ENCODE assay signal across 10 mouse cellular contexts in the genomic region with DNA sequence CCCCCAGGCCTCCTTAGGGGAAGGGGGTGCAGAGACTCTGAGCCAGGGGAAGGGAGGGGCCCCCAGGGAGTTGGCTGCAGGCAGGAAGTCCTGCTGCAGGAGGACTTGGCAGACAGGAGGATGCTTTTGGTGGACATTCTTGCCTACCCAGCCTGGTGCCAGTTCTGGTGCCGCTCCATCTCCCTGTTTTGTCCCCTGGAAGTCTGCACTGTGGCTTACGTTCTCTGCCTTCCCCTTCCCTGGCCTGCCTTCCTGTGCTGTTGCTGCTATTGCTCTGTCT. TPM values are rescaled to one million over a fixed set of nuclear protein-coding genes. Genes with fewer than 3 reads are reported as not detected.
A peak's percentile ranks its signal among the peaks of the same experiment; 100 is the strongest.
DNase-seq lines count a peak whose midpoint lies in the region; ATAC-seq lines count a peak whose summit lies in the region.
"Had no signal": no experiment of that assay in that cellular context is flagged by ENCODE, and none has a peak within 500 bp of the region (broad histone marks: within the 10 kb centered on the region; RNA-seq: fewer than 3 reads in every experiment).

No protein-coding gene starts in this region.

- peaks cover 45% of the 10 kb centered on the region for H3K4me1 ChIP-seq in hindbrain, embryonic 10.5 days (replicated peaks)
- no peaks in the 10 kb centered on the region; the same call in 1 of the 2 replicates for H3K4me1 ChIP-seq in hindbrain, embryonic 11.5 days (replicated peaks; ENCODE audit: control insufficient read depth, insufficient read depth, low read length)
- H3K4me1 ChIP-seq in neural tube, embryonic 12.5 days, result peaks cover 9% of the 10 kb centered on the region; the same call in 1 of the 2 replicates
- H3K4me1 ChIP-seq in liver, embryonic 11.5 days (replicated peaks; ENCODE audit: control insufficient read depth, insufficient read depth, low read length), result peaks cover 15% of the 10 kb centered on the region

- H3K4me3 ChIP-seq in hindbrain, embryonic 10.5 days, result 0 out of 2 replicates have a peak overlapping the region, but pooled peaks have one; percentile 11
- H3K4me3 ChIP-seq in hindbrain, embryonic 11.5 days (ENCODE audit: low read depth, low read length), result no peak overlapping the region
- H3K4me3 ChIP-seq in neural tube, embryonic 12.5 days, result no peak overlapping the region
- no peak overlapping the region for H3K4me3 ChIP-seq in liver, embryonic 11.5 days (ENCODE audit: low read depth, low read length)
- H3K4me3 ChIP-seq: midbrain, embryonic 13.5 days had no signal

- DNase-seq in hindbrain, embryonic 10.5 days (ENCODE audit: low spot score), result no peak
- no peak for DNase-seq in hindbrain, embryonic 11.5 days (ENCODE audit: low spot score)
- no peak for DNase-seq in neural tube, embryonic 10.5 days (ENCODE audit: extremely low spot score, low spot score)
- DNase-seq in heart, postnatal 36 days, result peak; percentile 36 to 54
- no peak for DNase-seq in liver, embryonic 11.5 days (ENCODE audit: low spot score)
- DNase-seq in T-cell, adult 2 months (ENCODE audit: low spot score), result no peak
- no peak for DNase-seq in spleen, postnatal 4 days (ENCODE audit: low spot score in 2 of 2)
- DNase-seq: forebrain, postnatal 0 days had no signal

- peaks cover 9% of the 10 kb centered on the region; the same call in 1 of the 2 replicates for H3K9me3 ChIP-seq in hindbrain, embryonic 10.5 days
- no peaks in the 10 kb centered on the region for H3K9me3 ChIP-seq in hindbrain, embryonic 11.5 days (ENCODE audit: control insufficient read depth, low read length)
- peaks cover 4% of the 10 kb centered on the region; the same call in 1 of the 2 replicates for H3K9me3 ChIP-seq in neural tube, embryonic 12.5 days
- no peaks in the 10 kb centered on the region for H3K9me3 ChIP-seq in liver, embryonic 11.5 days (ENCODE audit: control insufficient read depth, low read length)
- H3K9me3 ChIP-seq: midbrain, embryonic 13.5 days had no signal

- no peak overlapping the region for H3K27ac ChIP-seq in hindbrain, embryonic 10.5 days
- no peak overlapping the region for H3K27ac ChIP-seq in hindbrain, embryonic 11.5 days (ENCODE audit: low read depth, low read length)
- no peak overlapping the region for H3K27ac ChIP-seq in neural tube, embryonic 12.5 days
- H3K27ac ChIP-seq in liver, embryonic 11.5 days (ENCODE audit: low read depth, low read length), result no peak overlapping the region
- H3K27ac ChIP-seq: midbrain, embryonic 13.5 days had no signal

- no peak for ATAC-seq in hindbrain, embryonic 11.5 days (ENCODE audit: low FRiP score)
- no peak for ATAC-seq in neural tube, embryonic 12.5 days (ENCODE audit: low FRiP score, low read depth)
- no peak for ATAC-seq in liver, embryonic 11.5 days (replicated peaks; ENCODE audit: low FRiP score)
- ATAC-seq: forebrain, postnatal 0 days; midbrain, embryonic 13.5 days had no signal

- 85% methylated on average over 2 of the region's 2 CpGs for WGBS in hindbrain, embryonic 10.5 days
- 81% methylated on average over 2 of the region's 2 CpGs for WGBS in hindbrain, embryonic 11.5 days
- WGBS in neural tube, embryonic 12.5 days, result 88% methylated on average over 2 of the region's 2 CpGs
- 87% methylated on average over 2 of the region's 2 CpGs for WGBS in liver, embryonic 11.5 days

- H3K27me3 ChIP-seq in hindbrain, embryonic 10.5 days (ENCODE audit: insufficient read depth, poor library complexity, severe bottlenecking), result no peaks in the 10 kb centered on the region
- H3K27me3 ChIP-seq in hindbrain, embryonic 11.5 days (ENCODE audit: control insufficient read depth, insufficient read depth, low read length), result no peaks in the 10 kb centered on the region
- H3K27me3 ChIP-seq in neural tube, embryonic 12.5 days (replicated peaks), result no peaks in the 10 kb centered on the region
- H3K27me3 ChIP-seq in liver, embryonic 11.5 days (replicated peaks; ENCODE audit: control insufficient read depth, insufficient read depth, low read length), result no peaks in the 10 kb centered on the region
- H3K27me3 ChIP-seq: midbrain, embryonic 13.5 days had no signal

- no peak overlapping the region for H3K9ac ChIP-seq in hindbrain, embryonic 11.5 days (ENCODE audit: low read depth, low read length)
- H3K9ac ChIP-seq in neural tube, embryonic 12.5 days, result peak overlapping the region; percentile 22; the same call in 1 of the 2 replicates
- no peak overlapping the region for H3K9ac ChIP-seq in liver, embryonic 11.5 days (ENCODE audit: low read depth, low read length)
- H3K9ac ChIP-seq: forebrain, postnatal 0 days; midbrain, embryonic 13.5 days had no signal

- intact Hi-C loops in heart, postnatal 36 days (cut with DNase I), result no loop called here

- H3K36me3 ChIP-seq in hindbrain, embryonic 10.5 days, result peaks cover 65% of the 10 kb centered on the region
- no peaks in the 10 kb centered on the region for H3K36me3 ChIP-seq in hindbrain, embryonic 11.5 days (ENCODE audit: control insufficient read depth, insufficient read depth, low read length)
- H3K36me3 ChIP-seq in neural tube, embryonic 12.5 days, result peaks cover 42% of the 10 kb centered on the region
- H3K36me3 ChIP-seq in liver, embryonic 11.5 days (ENCODE audit: control insufficient read depth, insufficient read depth, low read length), result peaks cover 13% of the 10 kb centered on the region

- H3K4me2 ChIP-seq in hindbrain, embryonic 11.5 days (replicated peaks; ENCODE audit: low read depth, low read length), result no peak overlapping the region
- H3K4me2 ChIP-seq in neural tube, embryonic 12.5 days (replicated peaks), result no peak overlapping the region
- no peak overlapping the region for H3K4me2 ChIP-seq in liver, embryonic 11.5 days
- H3K4me2 ChIP-seq: midbrain, embryonic 13.5 days had no signal

RNA-seq across cellular contexts. Expression of a gene that starts 12.7 kb away (rescaled TPM):
- polyA plus RNA-seq in hindbrain, embryonic 10.5 days (2016; fragmentation: Nextera tagmentation; extraction: Ambion mirVana), result 5.4 and 7.4 TPM in 2 replicates
- 4.8 and 5.0 TPM in 2 replicates for polyA plus RNA-seq in hindbrain, embryonic 11.5 days (2014; fragmentation: Nextera tagmentation; extraction: Ambion mirVana)
- 7.8 and 9.0 TPM in 2 replicates for polyA plus RNA-seq in neural tube, embryonic 12.5 days (2016; fragmentation: Nextera tagmentation; extraction: Ambion mirVana)
- total RNA-seq in heart, postnatal 36 days (2021), result 10 to 100 TPM; 11.4 to 11.9 TPM
- polyA plus RNA-seq in liver, embryonic 11.5 days (2014; fragmentation: Nextera tagmentation; extraction: Ambion mirVana), result 3.5 and 3.9 TPM in 2 replicates

RNA-seq across cellular contexts. Expression of a gene that starts 53.5 kb away (rescaled TPM):
- 7.8 and 10.7 TPM in 2 replicates for polyA plus RNA-seq in hindbrain, embryonic 10.5 days (2016; fragmentation: Nextera tagmentation; extraction: Ambion mirVana)
- polyA plus RNA-seq in hindbrain, embryonic 11.5 days (2014; fragmentation: Nextera tagmentation; extraction: Ambion mirVana), result 6.3 and 6.8 TPM in 2 replicates
- 16.1 and 16.8 TPM in 2 replicates for polyA plus RNA-seq in neural tube, embryonic 12.5 days (2016; fragmentation: Nextera tagmentation; extraction: Ambion mirVana)
- total RNA-seq in heart, postnatal 36 days (2021), result 1 to 10 TPM; 6.1 to 6.2 TPM
- polyA plus RNA-seq in liver, embryonic 11.5 days (2014; fragmentation: Nextera tagmentation; extraction: Ambion mirVana), result 4.2 TPM in 2 replicates

RNA-seq across cellular contexts. Expression of a gene that starts 54.5 kb away (rescaled TPM):
- 35.9 and 47.5 TPM in 2 replicates for polyA plus RNA-seq in hindbrain, embryonic 10.5 days (2016; fragmentation: Nextera tagmentation; extraction: Ambion mirVana)
- polyA plus RNA-seq in hindbrain, embryonic 11.5 days (2014; fragmentation: Nextera tagmentation; extraction: Ambion mirVana), result 43.1 and 45.5 TPM in 2 replicates
- polyA plus RNA-seq in neural tube, embryonic 12.5 days (2016; fragmentation: Nextera tagmentation; extraction: Ambion mirVana), result 35.2 and 38.3 TPM in 2 replicates
- total RNA-seq in heart, postnatal 36 days (2021), result 10 to 100 TPM; 19.7 to 20.2 TPM
- 72.4 and 81.3 TPM in 2 replicates for polyA plus RNA-seq in liver, embryonic 11.5 days (2014; fragmentation: Nextera tagmentation; extraction: Ambion mirVana)

Comparison
In these comparisons a context has a peak if more than half of its experiments do, and no peak if none do; other contexts are left out.
1. DNase-seq: peak in heart, postnatal 36 days (2 of 2); none in hindbrain, embryonic 10.5 days (single experiment), hindbrain, embryonic 11.5 days (single experiment), neural tube, embryonic 10.5 days (single experiment), liver, embryonic 11.5 days (single experiment), T-cell, adult 2 months (single experiment) and spleen, postnatal 4 days (0 of 2).